Mouse (Mus musculus): ENCODE data around the gene Ipcef1.

The Ipcef1 gene

DNA sequence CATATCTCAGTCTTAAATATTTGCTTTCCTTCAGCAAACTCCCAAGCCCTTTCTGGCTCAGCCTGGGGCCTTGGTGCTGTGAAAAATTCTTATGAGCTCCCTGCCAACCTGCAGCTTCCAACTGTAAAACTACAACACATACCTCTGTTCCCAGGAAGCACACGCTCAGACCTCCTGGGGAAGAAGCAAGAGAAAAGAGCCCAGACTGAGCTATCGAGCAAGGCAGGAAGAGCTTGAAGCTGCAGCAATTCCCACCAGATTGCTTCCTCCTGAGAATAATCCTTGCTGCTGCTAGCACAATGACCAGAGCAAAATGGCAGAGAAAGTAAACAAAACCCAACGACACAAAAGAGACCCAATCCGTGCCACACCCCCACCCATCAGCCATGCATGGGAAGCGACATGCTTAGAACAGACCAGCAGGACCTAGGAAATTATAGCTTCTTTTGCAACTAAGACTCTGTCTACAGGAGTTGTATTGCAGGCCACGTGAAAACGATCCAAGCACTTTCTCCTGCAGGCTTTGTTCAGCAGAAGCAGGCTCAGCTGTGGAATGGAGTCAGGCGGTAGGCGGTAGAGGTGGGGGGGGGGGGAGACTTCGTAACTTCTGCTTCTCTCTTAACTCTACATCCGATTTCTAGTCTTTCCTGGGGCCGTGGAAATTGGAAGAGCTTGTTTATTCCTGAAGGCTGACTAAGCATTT lies at the start of gene Ipcef1:
Ipcef1 (minus strand) TSS at position 164 of the 703 bp plus-strand sequence.
- peak; percentile 51 for DNase-seq (ENCODE audit: low read depth, low spot score)

DNA sequence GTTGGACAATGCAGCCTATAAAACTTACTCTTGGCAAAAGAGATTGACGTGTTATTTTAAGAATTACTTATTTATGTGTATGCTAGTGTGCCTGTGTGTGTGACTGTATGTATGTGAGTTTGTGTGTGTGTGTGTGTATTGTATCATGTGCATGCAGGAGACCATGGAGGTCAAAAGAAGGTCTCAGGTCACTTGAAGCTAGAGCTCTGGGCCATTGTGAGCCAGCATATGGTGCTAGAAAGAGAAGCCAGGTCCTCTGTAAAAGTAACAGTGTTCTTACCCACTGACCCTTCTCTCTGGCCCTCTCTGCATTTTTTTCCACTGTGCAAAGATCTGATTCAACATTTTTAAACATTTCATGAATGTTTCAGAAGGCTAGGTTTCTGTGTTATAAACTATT lies 25.7 kb upstream of the Ipcef1 start:
- DNase-seq (ENCODE audit: low read depth, low spot score) = no peak

DNA sequence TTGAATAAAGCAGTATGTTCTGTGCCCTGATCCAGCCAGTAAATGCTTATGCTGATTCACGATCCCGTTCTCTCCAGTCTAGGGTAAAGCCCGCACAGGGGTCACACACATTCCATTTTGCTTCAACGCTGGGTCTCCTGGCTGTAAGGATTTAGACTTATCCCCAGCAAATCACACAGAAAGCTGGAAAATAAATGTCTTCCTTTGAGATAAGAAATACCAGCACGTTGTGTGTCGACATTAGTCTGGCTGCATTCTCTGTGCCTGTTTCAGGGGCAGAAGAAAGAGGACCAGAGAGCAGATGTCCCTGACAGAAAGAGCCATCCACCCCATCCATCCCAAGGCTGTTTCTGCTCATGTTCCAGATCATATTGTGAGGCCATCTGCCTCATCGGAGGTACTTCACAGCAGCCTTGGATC lies 25.1 kb upstream of the Ipcef1 start:
- no peak for DNase-seq (ENCODE audit: low read depth, low spot score)

DNA sequence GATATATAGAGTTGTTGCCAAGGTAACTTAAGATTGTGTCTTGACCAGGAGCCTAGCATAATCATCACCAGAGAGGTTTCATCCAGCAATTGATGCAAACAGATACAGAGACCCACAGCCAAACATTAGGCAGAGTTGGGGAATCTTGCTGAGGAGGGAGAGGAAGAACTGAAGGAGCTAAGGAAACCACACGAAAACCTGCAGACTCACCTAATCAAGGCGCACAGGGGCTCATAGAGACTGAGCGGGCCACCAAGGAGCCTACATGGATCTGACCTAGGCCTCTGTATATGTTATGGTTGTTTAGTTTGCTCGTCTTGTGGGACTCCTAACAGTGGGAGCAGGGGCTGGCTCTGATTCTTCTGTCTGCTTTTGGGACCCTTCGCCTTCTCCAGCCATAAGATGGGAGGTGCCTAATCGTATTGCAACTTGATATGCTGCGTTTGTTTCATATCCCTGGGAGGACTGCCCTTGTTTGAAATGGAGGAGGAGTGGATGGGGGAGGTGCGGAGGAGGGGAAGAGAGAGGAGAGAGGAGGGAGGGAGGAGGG lies 24.5 kb upstream of the Ipcef1 start:
- DNase-seq (ENCODE audit: low read depth, low spot score) = peak; percentile 4

DNA sequence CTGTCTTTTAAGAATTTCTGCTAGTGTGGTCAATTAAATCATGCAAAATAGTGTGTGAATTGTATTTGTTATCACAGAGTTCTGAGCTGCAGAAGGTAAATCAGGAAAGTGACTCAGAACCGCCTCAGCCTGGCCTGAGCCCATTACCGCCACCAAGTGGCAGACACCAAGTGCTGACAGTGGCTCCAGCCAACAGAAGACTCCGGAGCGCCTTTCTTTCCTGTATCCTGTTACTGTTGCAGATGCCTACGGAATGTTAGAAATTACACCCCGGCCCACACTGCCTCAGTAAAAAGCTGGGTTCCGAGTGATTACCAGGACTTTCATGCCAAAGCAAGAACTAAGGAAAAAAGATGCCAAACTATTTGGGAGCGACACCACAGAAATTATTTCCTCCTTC lies 23.9 kb upstream of the Ipcef1 start:
- DNase-seq (ENCODE audit: low read depth, low spot score) = peak; percentile 74

DNA sequence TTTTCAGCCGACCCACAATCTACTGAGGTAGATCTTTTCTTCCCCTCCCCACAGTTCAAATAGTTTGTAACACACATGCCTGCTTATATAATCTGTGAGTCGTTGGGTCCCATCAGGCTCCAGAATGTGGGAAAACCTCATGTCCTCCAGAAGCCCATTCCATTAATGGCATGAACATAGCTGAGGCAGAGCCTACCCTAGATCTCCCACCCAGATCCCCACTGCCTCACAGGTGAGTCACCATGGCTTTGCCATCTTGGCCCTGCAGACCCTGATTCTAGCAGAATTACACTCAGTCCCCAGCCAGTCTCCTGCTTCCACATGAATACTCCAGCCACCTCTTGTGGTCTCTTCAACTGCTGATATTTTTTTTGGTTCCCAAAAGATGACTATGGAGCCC lies 23.4 kb upstream of the Ipcef1 start:
- DNase-seq (ENCODE audit: low read depth, low spot score) = no peak

GRCm38 (mm10) chr10:7074231-7074630 lies 22.0 kb upstream of the Ipcef1 start:
- no peak for DNase-seq (ENCODE audit: low read depth, low spot score)

GRCm38 (mm10) chr10:7070924-7071323 lies 18.6 kb upstream of the Ipcef1 start:
- no peak for DNase-seq (ENCODE audit: low read depth, low spot score)

DNA sequence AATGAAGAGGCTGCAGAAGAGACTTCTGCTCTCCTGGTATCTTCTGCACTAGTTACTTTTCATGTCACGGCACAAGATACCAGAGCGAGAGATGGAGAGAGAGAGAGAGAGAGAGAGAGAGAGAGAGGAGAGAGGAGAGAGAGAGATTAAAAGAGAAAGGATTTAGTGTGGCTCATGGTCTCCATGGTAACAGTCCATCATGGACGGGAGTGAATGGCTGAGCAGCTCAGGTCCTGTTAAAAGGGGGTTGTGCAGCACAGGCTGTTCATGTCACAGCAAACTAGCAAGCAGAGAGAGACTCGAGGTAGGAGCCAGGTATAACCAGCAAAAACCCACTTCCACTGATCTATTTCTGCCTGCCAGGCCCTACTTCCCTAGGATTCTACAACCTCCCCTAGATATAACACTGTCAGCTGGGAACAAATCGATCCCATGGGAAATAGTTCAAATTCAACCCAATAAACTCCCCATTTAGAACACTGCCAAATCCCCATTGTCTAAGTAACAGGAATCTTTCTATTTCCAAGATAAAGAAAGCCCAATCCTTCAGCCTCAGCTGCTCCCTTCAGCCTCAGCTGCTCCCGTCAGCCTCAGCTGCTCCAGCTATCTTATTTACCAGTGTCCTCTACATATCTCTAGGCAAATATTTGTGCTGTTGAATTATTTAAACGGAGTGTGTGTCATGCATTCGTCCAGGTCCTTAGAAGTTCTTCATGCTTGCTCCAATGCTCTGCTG lies 18.0 kb upstream of the Ipcef1 start:
- DNase-seq (ENCODE audit: low read depth, low spot score) = no peak

DNA sequence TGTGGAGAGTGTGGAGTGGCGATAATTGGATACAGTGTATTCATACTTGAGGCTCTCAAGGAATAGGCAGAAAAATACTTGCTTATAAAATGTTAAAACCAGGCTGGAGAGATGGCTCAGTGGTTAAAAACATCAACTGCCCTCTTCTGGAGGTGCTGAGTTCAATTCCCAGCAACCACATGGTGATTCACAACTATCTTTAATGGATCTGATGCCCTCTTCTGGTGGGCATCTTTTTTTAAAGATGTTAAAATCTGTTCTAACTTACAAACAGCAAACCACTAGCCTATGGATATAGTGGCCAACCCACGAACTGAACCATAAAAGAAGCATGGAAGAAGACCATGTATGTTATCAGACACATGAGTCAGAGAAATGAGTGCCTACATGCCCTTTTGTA lies 16.8 kb upstream of the Ipcef1 start:
- DNase-seq (ENCODE audit: low read depth, low spot score) = no peak

DNA sequence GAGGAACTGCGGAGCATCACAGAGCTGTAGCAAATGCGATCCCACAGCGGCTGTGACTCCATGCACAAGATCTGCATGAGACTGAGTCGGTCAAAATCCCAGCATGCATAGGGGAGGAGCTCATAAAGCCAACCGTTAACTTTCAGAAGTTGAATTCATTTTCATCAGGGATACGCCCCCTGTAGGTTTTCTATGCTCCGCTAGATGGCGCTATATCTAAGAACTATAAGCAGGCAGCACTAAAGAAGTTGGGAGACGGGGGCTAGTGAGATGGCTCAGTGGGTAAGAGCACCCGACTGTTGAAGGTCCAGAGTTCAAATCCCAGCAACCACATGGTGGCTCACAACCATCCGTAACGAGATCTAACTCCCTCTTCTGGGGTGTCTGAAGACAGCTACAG lies 16.3 kb upstream of the Ipcef1 start:
- DNase-seq (ENCODE audit: low read depth, low spot score) = peak; percentile 76

DNA sequence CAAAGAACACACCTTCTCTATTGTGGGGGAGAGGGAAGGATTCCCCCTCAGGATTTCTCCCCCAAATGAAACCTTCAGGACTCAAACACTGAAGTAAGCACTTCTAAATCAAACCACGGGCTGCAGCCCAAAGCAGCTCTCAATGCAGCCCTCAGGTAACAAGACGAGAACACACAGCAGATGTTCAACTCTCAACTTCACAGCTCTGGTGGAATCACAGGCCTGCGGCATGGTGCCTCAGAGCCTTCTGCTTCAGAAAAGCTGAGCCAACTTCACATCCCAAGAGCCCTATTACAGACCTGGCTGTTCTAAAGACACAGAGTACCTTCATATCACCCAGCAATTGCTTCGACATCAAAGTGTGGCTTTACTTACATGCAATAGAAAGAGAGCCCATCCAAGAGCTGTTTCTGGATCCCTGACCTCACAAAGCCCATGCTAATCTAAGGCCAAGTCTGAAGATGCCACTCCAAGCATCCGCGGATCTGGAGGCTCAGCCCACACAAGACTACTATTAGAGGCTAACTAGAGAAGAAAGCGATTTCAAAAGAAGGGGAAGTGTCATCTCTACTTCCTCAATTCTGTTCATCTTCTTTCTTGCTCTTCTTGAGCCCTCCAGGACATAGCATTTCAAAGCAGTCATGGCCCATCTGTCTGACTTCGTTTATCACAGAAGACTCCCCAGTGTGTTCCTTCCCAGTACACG lies 11.6 kb upstream of the Ipcef1 start:
- DNase-seq (ENCODE audit: low read depth, low spot score) = no peak

DNA sequence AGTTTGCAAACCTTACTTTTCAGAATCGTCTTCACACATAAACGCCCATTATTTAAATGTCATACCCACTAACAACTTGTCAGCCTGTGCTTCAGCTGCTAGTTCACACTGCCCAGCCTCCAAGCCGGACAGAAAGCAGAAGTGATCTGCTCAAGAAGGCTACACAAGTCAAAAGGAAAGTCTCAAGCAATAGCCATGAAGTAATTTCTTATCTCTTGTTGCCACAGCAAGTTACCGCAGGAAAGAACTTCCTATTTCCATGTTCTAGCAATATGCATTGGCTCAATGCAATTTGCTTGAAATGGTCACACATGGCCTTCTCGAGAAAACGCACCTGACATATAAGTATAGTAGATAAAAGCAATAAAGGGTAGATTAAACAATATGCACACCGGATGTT lies 10.7 kb upstream of the Ipcef1 start:
- DNase-seq (ENCODE audit: low read depth, low spot score) = no peak

DNA sequence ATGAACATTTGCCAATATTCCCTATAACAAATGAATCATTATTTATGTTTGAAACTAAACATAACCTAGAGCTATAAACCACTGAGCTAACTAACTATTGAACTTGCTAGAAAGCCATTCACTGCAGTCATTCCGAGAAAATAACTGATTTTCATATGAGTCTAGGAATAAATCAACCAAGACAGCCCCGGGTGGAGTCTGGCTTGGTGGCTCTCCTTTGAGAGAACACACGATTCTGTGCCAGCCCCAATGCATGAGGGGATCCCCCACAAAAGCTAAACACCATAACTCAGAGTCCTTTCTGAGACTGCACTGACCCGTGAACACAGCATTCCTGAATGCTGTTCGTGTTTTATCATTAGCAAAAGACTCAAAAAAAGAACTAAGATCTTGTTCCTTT lies 8.0 kb upstream of the Ipcef1 start:
- no peak for DNase-seq (ENCODE audit: low read depth, low spot score)

GRCm38 (mm10) chr10:7057546-7057945 lies 5.3 kb upstream of the Ipcef1 start:
- no peak for DNase-seq (ENCODE audit: low read depth, low spot score)

GRCm38 (mm10) chr10:7054560-7055205 lies 2.4 kb upstream of the Ipcef1 start:
- DNase-seq (ENCODE audit: low read depth, low spot score) = no peak

- no peak for DNase-seq (ENCODE audit: low read depth, low spot score)
Observed at GRCm38 (mm10) chr10:7049901-7050300, 2.4 kb downstream of the Ipcef1 start.

GRCm38 (mm10) chr10:7047919-7048291 lies 4.4 kb downstream of the Ipcef1 start:
- DNase-seq (ENCODE audit: low read depth, low spot score) = no peak

DNA sequence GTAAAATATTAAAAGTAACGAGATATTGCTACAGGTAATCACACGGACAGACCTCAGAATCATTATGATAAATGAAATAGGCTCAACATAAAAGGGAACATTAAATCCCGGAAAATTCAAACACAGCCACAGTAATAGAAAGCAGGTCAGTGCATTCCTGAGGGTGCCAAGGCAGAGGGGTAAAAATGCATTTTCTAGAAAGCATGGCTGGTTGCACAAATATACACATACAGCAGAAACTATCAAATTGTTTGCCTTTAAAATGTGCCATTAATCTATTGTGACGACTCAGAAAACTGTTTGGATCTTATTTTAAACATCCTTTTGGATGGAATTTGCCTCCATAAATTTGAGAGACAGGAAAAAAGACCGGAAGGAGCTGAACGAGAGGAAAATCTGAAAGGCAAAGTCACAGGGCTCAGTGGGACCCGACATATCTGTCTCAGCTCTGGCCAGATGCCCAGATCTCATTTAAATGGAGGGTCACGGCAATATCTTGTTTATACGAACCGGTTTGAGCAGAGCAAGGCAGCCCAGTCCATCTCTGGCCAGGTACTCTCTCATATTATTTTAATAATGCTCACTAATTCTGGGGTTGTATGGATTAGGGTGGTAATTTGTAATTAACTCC lies 4.9 kb downstream of the Ipcef1 start:
- no peak for DNase-seq (ENCODE audit: low read depth, low spot score)

DNA sequence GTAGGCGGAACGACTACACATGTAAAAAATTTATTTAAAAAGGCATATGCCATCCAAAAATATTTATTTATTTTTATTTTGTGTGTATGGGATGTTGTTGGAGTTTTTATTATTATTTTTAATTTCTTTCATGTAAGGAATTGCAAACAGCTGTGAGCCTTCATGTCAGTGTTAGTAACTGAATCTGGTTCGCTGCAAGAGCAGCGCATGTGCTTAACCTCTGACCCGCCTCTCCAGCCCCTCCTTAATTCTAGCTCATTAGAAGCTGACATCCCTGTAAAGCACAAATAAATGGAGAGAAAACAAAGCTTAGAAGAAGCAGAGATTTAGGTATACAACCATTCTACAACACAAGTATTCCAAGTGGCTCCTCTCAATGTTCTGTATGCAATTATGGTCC lies 8.4 kb downstream of the Ipcef1 start:
- DNase-seq (ENCODE audit: low read depth, low spot score) = no peak

- DNase-seq (ENCODE audit: low read depth, low spot score) = no peak
Observed at GRCm38 (mm10) chr10:7041032-7041431, 11.2 kb downstream of the Ipcef1 start.
